Mouse (Mus musculus) c-Kit-positive CD71-negative TER-119-negative erythroid progenitor cells, embryonic 14.5 days (primary cell): Measurements from ENCODE around the gene Gm20425.

Experiments
- DNase-seq: peaks from one replicate; pipeline ENCODE4 v3.0.0-alpha.2; 2013; ENCODE audit warnings: low read depth

The Gm20425 gene

GRCm38 (mm10) chr9:103230151-103230951 is at the start of gene Gm20425, which contains the start of gene Trf:
TSS of gene Gm20425 (minus strand) at chr9:103230307.
TSS of gene Trf (minus strand) at chr9:103230444.
- peak; percentile 28 for DNase-seq

- DNase-seq = no peak
Measured at GRCm38 (mm10) chr9:103276876-103277275, 46.8 kb upstream of the Gm20425 start.

- no peak for DNase-seq
Measured at GRCm38 (mm10) chr9:103275676-103276075, 45.6 kb upstream of the Gm20425 start.

GRCm38 (mm10) chr9:103274819-103275218 is 44.7 kb upstream of the Gm20425 start:
- DNase-seq = no peak

GRCm38 (mm10) chr9:103271104-103271503 is 41.0 kb upstream of the Gm20425 start:
- DNase-seq = no peak

- DNase-seq = no peak
Measured at GRCm38 (mm10) chr9:103265778-103266177, 35.7 kb upstream of the Gm20425 start.

- DNase-seq = no peak
Measured at GRCm38 (mm10) chr9:103252906-103253305, 22.8 kb upstream of the Gm20425 start.

GRCm38 (mm10) chr9:103248618-103249017 is 18.5 kb upstream of the Gm20425 start:
- no peak for DNase-seq

GRCm38 (mm10) chr9:103246526-103247168 is 16.5 kb upstream of the Gm20425 start:
- no peak for DNase-seq

GRCm38 (mm10) chr9:103243640-103244039 is 13.5 kb upstream of the Gm20425 start:
- DNase-seq = no peak

GRCm38 (mm10) chr9:103241206-103241605 is 11.1 kb upstream of the Gm20425 start:
- no peak for DNase-seq

GRCm38 (mm10) chr9:103239471-103239870 is 9.4 kb upstream of the Gm20425 start:
- DNase-seq = no peak

- no peak for DNase-seq
Measured at GRCm38 (mm10) chr9:103234565-103235165, 4.6 kb upstream of the Gm20425 start.

- no peak for DNase-seq
Measured at GRCm38 (mm10) chr9:103234059-103234458, 4.0 kb upstream of the Gm20425 start.

- DNase-seq = no peak
Measured at GRCm38 (mm10) chr9:103233006-103233395, 2.9 kb upstream of the Gm20425 start.

- DNase-seq = no peak
Measured at GRCm38 (mm10) chr9:103232232-103233005, 2.3 kb upstream of the Gm20425 start.

GRCm38 (mm10) chr9:103229037-103229867 is 855 bp downstream of the Gm20425 start:
- DNase-seq = no peak

- DNase-seq = no peak
Measured at GRCm38 (mm10) chr9:103228370-103229003, 1.6 kb downstream of the Gm20425 start.

GRCm38 (mm10) chr9:103227760-103228159 is 2.3 kb downstream of the Gm20425 start:
- no peak for DNase-seq

GRCm38 (mm10) chr9:103226806-103227205 is 3.3 kb downstream of the Gm20425 start:
- DNase-seq = no peak

- DNase-seq = no peak
Measured at GRCm38 (mm10) chr9:103225464-103225863, 4.6 kb downstream of the Gm20425 start.
